Mouse (Mus musculus) CD4-positive, CD25-positive, alpha-beta regulatory T cell, adult 2 months (primary cell): ENCODE data around the gene Wdr77.
"Not testable (repeated sequence)": the region's sequence is repeated elsewhere in the genome, so short reads cannot be mapped to it uniquely, and the experiment has no call there.

Experiments used
- DNase-seq: peaks from one replicate; pipeline ENCODE4 v3.0.0-alpha.2; 2012; ENCODE audit warnings: low read depth, low spot score

The Wdr77 gene

GRCm38 (mm10) chr3:105951348-105951747 is 7.8 kb upstream of the Wdr77 start:
- DNase-seq = no peak

GRCm38 (mm10) chr3:105957235-105957634 is 1.9 kb upstream of the Wdr77 start:
- peak; percentile 8 for DNase-seq

- DNase-seq = peak; percentile 9
Observed at GRCm38 (mm10) chr3:105958204-105958603, 965 bp upstream of the Wdr77 start.

- no peak for DNase-seq
Observed at GRCm38 (mm10) chr3:105959585-105959984, 416 bp downstream of the Wdr77 start.

GRCm38 (mm10) chr3:105959999-105960398 is 830 bp downstream of the Wdr77 start, which contains the start of gene Atp5f1:
Atp5f1 (minus strand) TSS chr3:105960099.
- peak; percentile 9 for DNase-seq

GRCm38 (mm10) chr3:105960700-105961099 is 1.5 kb downstream of the Wdr77 start:
- peak; percentile 47 for DNase-seq

- no peak for DNase-seq
Observed at GRCm38 (mm10) chr3:105971831-105972446, 12.8 kb downstream of the Wdr77 start.

- no peak for DNase-seq
Observed at GRCm38 (mm10) chr3:105973411-105973810, 14.2 kb downstream of the Wdr77 start, which contains the start of gene Ovgp1. Ovgp1 (plus strand) TSS chr3:105973711.

- no peak for DNase-seq
Observed at GRCm38 (mm10) chr3:105974174-105974573, 15.0 kb downstream of the Wdr77 start.

GRCm38 (mm10) chr3:105989611-105990010 is 30.4 kb downstream of the Wdr77 start:
- not testable (repeated sequence) for DNase-seq

GRCm38 (mm10) chr3:105991653-105992283 is 32.6 kb downstream of the Wdr77 start:
- peak; percentile 79 for DNase-seq

GRCm38 (mm10) chr3:105994730-105995129 is 35.6 kb downstream of the Wdr77 start:
- no peak for DNase-seq

- DNase-seq = no peak
Observed at GRCm38 (mm10) chr3:106000707-106001375, 41.7 kb downstream of the Wdr77 start.

- peak; percentile 88 for DNase-seq
Observed at GRCm38 (mm10) chr3:106001416-106002370, 42.5 kb downstream of the Wdr77 start.

GRCm38 (mm10) chr3:106003360-106003759 is 44.2 kb downstream of the Wdr77 start:
- DNase-seq = peak; percentile 57

GRCm38 (mm10) chr3:106014546-106014945 is 55.4 kb downstream of the Wdr77 start, which contains the start of gene Pifo:
Pifo (minus strand) TSS chr3:106014646.
- DNase-seq = no peak
